Mouse (Mus musculus) heart, embryonic 15.5 days (tissue): ENCODE results near the gene Zfp292. TPM values are rescaled to one million over a fixed set of nuclear protein-coding genes. Genes with fewer than 3 reads are reported as not detected.
A peak's percentile ranks its signal among the peaks of the same experiment; 100 is the strongest.

Source experiments
- ATAC-seq: fragments of 200-750 bp; cut with Nextera tagmentation; replicated peaks from 2 replicates; pipeline ENCODE4 v1.8.0; 2017; ENCODE audit warnings: low read depth, moderate TSS enrichment; ENCODE audit not compliant: insufficient number of reproducible peaks, insufficient read depth, low FRiP score
- H3K27ac ChIP-seq: fragments of 300-500 bp; sonication (generic); 2 replicates; pipeline ENCODE4 v1.5.1; 2015; ENCODE audit warnings: mild to moderate bottlenecking, inconsistent platforms
- H3K27me3 ChIP-seq: fragments of 300-500 bp; sonication (generic); 2 replicates; pipeline ENCODE4 v1.6.1; 2015; ENCODE audit warnings: inconsistent platforms
- H3K36me3 ChIP-seq: fragments of 300-500 bp; sonication (generic); 2 replicates; pipeline ENCODE4 v1.6.1; 2015; ENCODE audit warnings: mild to moderate bottlenecking, inconsistent platforms
- H3K4me1 ChIP-seq: fragments of 300-500 bp; sonication (generic); replicated peaks from 2 replicates; pipeline ENCODE4 v1.6.1; 2015; ENCODE audit warnings: inconsistent platforms
- H3K4me2 ChIP-seq: fragments of 300-500 bp; sonication (generic); 2 replicates; pipeline ENCODE4 v1.6.1; 2015; ENCODE audit warnings: inconsistent platforms, mild to moderate bottlenecking, moderate library complexity
- H3K4me3 ChIP-seq: fragments of 300-500 bp; sonication (generic); 2 replicates; pipeline ENCODE4 v1.5.1; 2015; ENCODE audit warnings: mild to moderate bottlenecking, inconsistent platforms
- H3K9ac ChIP-seq: fragments of 300-500 bp; sonication (generic); 2 replicates; pipeline ENCODE4 v1.6.1; 2015; ENCODE audit warnings: mild to moderate bottlenecking, inconsistent platforms
- H3K9me3 ChIP-seq: fragments of 300-500 bp; sonication (generic); replicated peaks from 2 replicates; pipeline ENCODE4 v1.6.1; 2016; ENCODE audit warnings: inconsistent platforms
- WGBS: fragments of 180-500 bp; shearing (Covaris S2); methylation state at CpG from one replicate; pipeline ENCODE4 v1.1.7; 2015; ENCODE audit warnings: mixed read lengths; 5-methylcytosine and 5-hydroxymethylcytosine counted together
- polyA plus RNA-seq: library from polyadenylated mRNA; unstranded; fragments of >200 nt; fragmentation: Nextera tagmentation; extraction: Ambion mirVana; gene quantifications from 2 replicates; pipeline ENCODE4 v1.2.1, GENCODE M21; 2015

The Zfp292 gene
- polyA plus RNA-seq, 1 experiment from 2014 or later = 11.8 TPM

GRCm38 (mm10) chr4:34796294-34796693, 86.5 kb downstream of the Zfp292 start:
- Histone ChIP-seq H3K4me3 (no peak overlapping the region), H3K27me3 (no peaks in the 10 kb centered on the region), H3K27ac (no peak overlapping the region), H3K36me3 (no peaks in the 10 kb centered on the region), H3K9me3 (no peaks in the 10 kb centered on the region), H3K9ac (no peak overlapping the region), H3K4me1 (no peaks in the 10 kb centered on the region), H3K4me2 (no peak overlapping the region)
- no peak for ATAC-seq
- 84% methylated on average over 5 of the region's 5 CpGs for WGBS

- Histone ChIP-seq H3K9ac (no peak overlapping the region), H3K36me3 (no peaks in the 10 kb centered on the region), H3K4me2 (no peak overlapping the region), H3K4me1 (no peaks in the 10 kb centered on the region), H3K27ac (no peak overlapping the region), H3K9me3 (no peaks in the 10 kb centered on the region), H3K27me3 (no peaks in the 10 kb centered on the region), H3K4me3 (no peak overlapping the region)
- no peak for ATAC-seq
- WGBS = 78% methylated on average over 3 of the region's 3 CpGs
These were observed 96.3 kb downstream of the Zfp292 start for GRCm38 (mm10) chr4:34786476-34786875.

GRCm38 (mm10) chr4:34785646-34786045, 97.1 kb downstream of the Zfp292 start:
- 81% methylated on average over 2 of the region's 2 CpGs for WGBS
- Histone ChIP-seq H3K4me2 (no peak overlapping the region), H3K4me1 (no peaks in the 10 kb centered on the region), H3K27me3 (no peaks in the 10 kb centered on the region), H3K36me3 (no peaks in the 10 kb centered on the region), H3K4me3 (no peak overlapping the region), H3K27ac (no peak overlapping the region), H3K9me3 (no peaks in the 10 kb centered on the region), H3K9ac (no peak overlapping the region)
- ATAC-seq = no peak

- Histone ChIP-seq H3K27me3 (no peaks in the 10 kb centered on the region), H3K4me2 (no peak overlapping the region), H3K9ac (no peak overlapping the region), H3K9me3 (no peaks in the 10 kb centered on the region), H3K27ac (no peak overlapping the region), H3K36me3 (no peaks in the 10 kb centered on the region), H3K4me3 (no peak overlapping the region), H3K4me1 (no peaks in the 10 kb centered on the region)
- no peak; the same call in 1 of the 2 replicates for ATAC-seq
- WGBS = 64% methylated on average over 5 of the region's 5 CpGs
These were observed 97.9 kb downstream of the Zfp292 start for GRCm38 (mm10) chr4:34784865-34785264.

- Histone ChIP-seq H3K4me3 (no peak overlapping the region), H3K4me2 (no peak overlapping the region), H3K4me1 (peaks cover 3% of the 10 kb centered on the region; the same call in 1 of the 2 replicates), H3K36me3 (no peaks in the 10 kb centered on the region), H3K27me3 (no peaks in the 10 kb centered on the region), H3K27ac (no peak overlapping the region), H3K9me3 (no peaks in the 10 kb centered on the region), H3K9ac (no peak overlapping the region)
- no peak for ATAC-seq
- WGBS = 31% methylated on average over 4 of the region's 4 CpGs
These were observed 100.0 kb downstream of the Zfp292 start for GRCm38 (mm10) chr4:34782730-34783129.

GRCm38 (mm10) chr4:34777677-34778527, 104.9 kb downstream of the Zfp292 start, which contains the start of gene Smim8:
Smim8 (minus strand) TSS chr4:34778423.
- no peaks in the 10 kb centered on the region for H3K36me3 ChIP-seq
- peak; percentile 92 for ATAC-seq
- WGBS = 5% methylated on average over 40 of the region's 40 CpGs
- H3K4me3 ChIP-seq = peak within 1 kb of the TSS; percentile 79
- peak within 1 kb of the TSS; percentile 77 for H3K9ac ChIP-seq
- H3K4me1 ChIP-seq = peaks cover 7% of the 10 kb centered on the region
- H3K9me3 ChIP-seq = no peaks in the 10 kb centered on the region
- H3K27me3 ChIP-seq = no peaks in the 10 kb centered on the region
- H3K27ac ChIP-seq = peak within 1 kb of the TSS; percentile 90
- H3K4me2 ChIP-seq = peak within 1 kb of the TSS; percentile 75

GRCm38 (mm10) chr4:34771652-34772371, 110.9 kb downstream of the Zfp292 start:
- H3K36me3 ChIP-seq = peaks cover 25% of the 10 kb centered on the region
- H3K9me3 ChIP-seq = no peaks in the 10 kb centered on the region
- no peaks in the 10 kb centered on the region for H3K4me1 ChIP-seq
- no peak overlapping the region for H3K9ac ChIP-seq
- no peak overlapping the region for H3K27ac ChIP-seq
- WGBS = 19% methylated on average over 8 of the region's 8 CpGs
- ATAC-seq = no peak
- no peak overlapping the region for H3K4me3 ChIP-seq
- no peak overlapping the region for H3K4me2 ChIP-seq
- H3K27me3 ChIP-seq = no peaks in the 10 kb centered on the region

GRCm38 (mm10) chr4:34756163-34756562, 126.6 kb downstream of the Zfp292 start, which contains the start of gene Gm136:
Gm136 (minus strand) TSS chr4:34756263.
- H3K27me3 ChIP-seq = no peaks in the 10 kb centered on the region
- H3K4me1 ChIP-seq = no peaks in the 10 kb centered on the region
- no peak within 1 kb of the TSS for H3K27ac ChIP-seq
- H3K4me2 ChIP-seq = no peak within 1 kb of the TSS
- WGBS = 80% methylated on average over 1 of the region's 1 CpGs
- H3K36me3 ChIP-seq = no peaks in the 10 kb centered on the region
- ATAC-seq = no peak
- no peak within 1 kb of the TSS for H3K9ac ChIP-seq
- H3K9me3 ChIP-seq = no peaks in the 10 kb centered on the region
- no peak within 1 kb of the TSS for H3K4me3 ChIP-seq

Other genes starting within 250 kb of the Zfp292 start
- gene Slc35a1, start 195.5 kb downstream of the Zfp292 start, polyA plus RNA-seq = 36.5 and 45.6 TPM in 2 replicates
- 0.30 and 0.81 TPM in 2 replicates for gene Cfap206, start 152.8 kb downstream of the Zfp292 start, polyA plus RNA-seq
- gene Gm136, start 126.7 kb downstream of the Zfp292 start, polyA plus RNA-seq = not detected in 2 replicates
- gene Smim8, start 104.5 kb downstream of the Zfp292 start, polyA plus RNA-seq = 57.6 and 65.1 TPM in 2 replicates
- not detected in 2 replicates for gene Cga, start 10.8 kb upstream of the Zfp292 start, polyA plus RNA-seq